Comparison of ENCODE assay signal across 9 mouse cellular contexts in genomic region chr2:160066491-160067303, GRCm38 (mm10).
A peak's percentile ranks its signal among the peaks of the same experiment; 100 is the strongest.
DNase-seq lines count a peak whose midpoint lies in the region; ATAC-seq and TF ChIP-seq lines count a peak whose summit lies in the region.
"Had no signal": no experiment of that assay in that cellular context is flagged by ENCODE, and none has a peak within 500 bp of the region (broad histone marks: within the 10 kb centered on the region; RNA-seq: fewer than 3 reads in every experiment).

No protein-coding gene starts in this region.

- no peaks in the 10 kb centered on the region for H3K27me3 ChIP-seq in liver, embryonic 12.5 days (replicated peaks)
- H3K27me3 ChIP-seq in heart, embryonic 11.5 days (ENCODE audit: control insufficient read depth, insufficient read depth, low read length) = no peaks in the 10 kb centered on the region
- no peaks in the 10 kb centered on the region for H3K27me3 ChIP-seq in liver, postnatal 0 days (ENCODE audit: insufficient read depth, low read length)
- H3K27me3 ChIP-seq: Patski had no signal

- 40% methylated on average over 6 of the region's 6 CpGs for WGBS in liver, embryonic 12.5 days (ENCODE audit: insufficient replicate concordance)
- 19% methylated on average over 6 of the region's 6 CpGs for WGBS in heart, embryonic 11.5 days (ENCODE audit: insufficient replicate concordance)
- 42% methylated on average over 6 of the region's 6 CpGs for WGBS in liver, postnatal 0 days (ENCODE audit: insufficient replicate concordance)

- no peak for ATAC-seq in liver, embryonic 12.5 days
- ATAC-seq in heart, embryonic 11.5 days (replicated peaks; ENCODE audit: insufficient number of reproducible peaks, low FRiP score, low TSS enrichment) = peak; percentile 65
- ATAC-seq in liver, postnatal 0 days = no peak
- ATAC-seq: Patski had no signal

- no peak overlapping the region for H3K4me2 ChIP-seq in liver, embryonic 12.5 days
- H3K4me2 ChIP-seq in heart, embryonic 11.5 days = peak overlapping the region; percentile 34; the same call in 1 of the 2 replicates
- H3K4me2 ChIP-seq in liver, postnatal 0 days (ENCODE audit: low read depth, low read length) = no peak overlapping the region

- no peaks in the 10 kb centered on the region for H3K4me1 ChIP-seq in liver, embryonic 12.5 days
- H3K4me1 ChIP-seq in heart, embryonic 11.5 days (ENCODE audit: control insufficient read depth, insufficient read depth, low read length) = peaks cover 15% of the 10 kb centered on the region
- H3K4me1 ChIP-seq in liver, postnatal 0 days (ENCODE audit: insufficient read depth) = 0 out of 2 replicates have a peak, but pooled peaks cover 2% of the 10 kb centered on the region

- H3K27ac ChIP-seq in liver, embryonic 12.5 days = no peak overlapping the region
- H3K27ac ChIP-seq in heart, embryonic 11.5 days (ENCODE audit: low read depth, low read length) = peak overlapping the region; percentile 77
- H3K27ac ChIP-seq in liver, postnatal 0 days (ENCODE audit: low read depth) = no peak overlapping the region

- H3K9me3 ChIP-seq in liver, embryonic 12.5 days (replicated peaks) = no peaks in the 10 kb centered on the region
- no peaks in the 10 kb centered on the region for H3K9me3 ChIP-seq in heart, embryonic 11.5 days (replicated peaks; ENCODE audit: control insufficient read depth, low read length)
- H3K9me3 ChIP-seq in liver, postnatal 0 days (ENCODE audit: low read length) = no peaks in the 10 kb centered on the region

- H3K4me3 ChIP-seq in liver, embryonic 12.5 days = no peak overlapping the region
- H3K4me3 ChIP-seq in heart, embryonic 11.5 days (ENCODE audit: low read depth, low read length) = no peak overlapping the region
- no peak overlapping the region for H3K4me3 ChIP-seq in liver, postnatal 0 days (ENCODE audit: low read depth, low read length)

- peak; percentile 7 for DNase-seq in liver
- peak; percentile 2 for DNase-seq in cerebellum, adult 9-11 months
- DNase-seq in kidney, postnatal 10 days = peak; percentile 74
- peak; percentile 54 to 58 for DNase-seq in lung, postnatal 4 days
- no peak for DNase-seq in yolk sac, embryonic 10.5 days (ENCODE audit: low spot score)
- no peak for DNase-seq in liver, postnatal 0 days

- no peak for TF ChIP-seq CTCF in liver, postnatal 0 days (IDR thresholded peaks at IDR 0.05; ENCODE audit: low read depth)

- H3K9ac ChIP-seq in liver, embryonic 12.5 days = no peak overlapping the region
- H3K9ac ChIP-seq in heart, embryonic 11.5 days (ENCODE audit: low read depth, low read length) = no peak overlapping the region
- H3K9ac ChIP-seq in liver, postnatal 0 days (replicated peaks) = no peak overlapping the region

- TF ChIP-seq EP300 in liver, postnatal 0 days (IDR thresholded peaks at IDR 0.05; ENCODE audit: low read depth) = no peak

- no peaks in the 10 kb centered on the region for H3K36me3 ChIP-seq in liver, embryonic 12.5 days
- no peaks in the 10 kb centered on the region for H3K36me3 ChIP-seq in heart, embryonic 11.5 days (ENCODE audit: control insufficient read depth, insufficient read depth, low read length)
- no peaks in the 10 kb centered on the region for H3K36me3 ChIP-seq in liver, postnatal 0 days (replicated peaks; ENCODE audit: insufficient read depth, low read length)

Comparison
In these comparisons a context has a peak if more than half of its experiments do, and no peak if none do; other contexts are left out.
1. DNase-seq: peak in liver (single experiment), cerebellum, adult 9-11 months (single experiment), kidney, postnatal 10 days (single experiment) and lung, postnatal 4 days (2 of 2); none in yolk sac, embryonic 10.5 days (single experiment) and liver, postnatal 0 days (single experiment).